Mouse (Mus musculus) layer of hippocampus, adult 9-11 months (tissue): ENCODE measurements around the gene Tmem131l.

ENCODE experiments used
- DNase-seq: peaks from one replicate; pipeline ENCODE4 v3.0.0; 2022

Tmem131l gene

GRCm38 (mm10) chr3:84039646-84040475, at the start of gene Tmem131l:
Gene Tmem131l (minus strand): TSS chr3:84040175.
- peak; percentile 72 for DNase-seq

GRCm38 (mm10) chr3:84086921-84087320, 46.9 kb upstream of the Tmem131l start:
- no peak for DNase-seq

- DNase-seq: no peak
Observed at GRCm38 (mm10) chr3:84086337-84086736, 46.4 kb upstream of the Tmem131l start.

GRCm38 (mm10) chr3:84085429-84085828, 45.5 kb upstream of the Tmem131l start:
- DNase-seq: no peak

- DNase-seq: no peak
Observed at GRCm38 (mm10) chr3:84081208-84081722, 41.3 kb upstream of the Tmem131l start.

GRCm38 (mm10) chr3:84080074-84080473, 40.1 kb upstream of the Tmem131l start:
- no peak for DNase-seq

- DNase-seq: no peak
Observed at GRCm38 (mm10) chr3:84077505-84077904, 37.5 kb upstream of the Tmem131l start.

GRCm38 (mm10) chr3:84076543-84077332, 36.8 kb upstream of the Tmem131l start:
- DNase-seq: no peak

GRCm38 (mm10) chr3:84075516-84075915, 35.5 kb upstream of the Tmem131l start:
- DNase-seq: no peak

GRCm38 (mm10) chr3:84074777-84075176, 34.8 kb upstream of the Tmem131l start:
- no peak for DNase-seq

GRCm38 (mm10) chr3:84071641-84072040, 31.7 kb upstream of the Tmem131l start:
- DNase-seq: no peak

- DNase-seq: no peak
Observed at GRCm38 (mm10) chr3:84070811-84071210, 30.8 kb upstream of the Tmem131l start.

- no peak for DNase-seq
Observed at GRCm38 (mm10) chr3:84068831-84069709, 29.1 kb upstream of the Tmem131l start.

- no peak for DNase-seq
Observed at GRCm38 (mm10) chr3:84065825-84066224, 25.9 kb upstream of the Tmem131l start.

GRCm38 (mm10) chr3:84063369-84063914, 23.5 kb upstream of the Tmem131l start:
- no peak for DNase-seq

- DNase-seq: no peak
Observed at GRCm38 (mm10) chr3:84061523-84062453, 21.8 kb upstream of the Tmem131l start.

GRCm38 (mm10) chr3:84060946-84061345, 21.0 kb upstream of the Tmem131l start:
- DNase-seq: no peak

GRCm38 (mm10) chr3:84060128-84060527, 20.2 kb upstream of the Tmem131l start:
- no peak for DNase-seq

- peak; percentile 9 for DNase-seq
Observed at GRCm38 (mm10) chr3:84059676-84060075, 19.7 kb upstream of the Tmem131l start.

- DNase-seq: no peak
Observed at GRCm38 (mm10) chr3:84059261-84059660, 19.3 kb upstream of the Tmem131l start.

- DNase-seq: no peak
Observed at GRCm38 (mm10) chr3:84048729-84049175, 8.8 kb upstream of the Tmem131l start.
